Mouse (Mus musculus) heart, embryonic 11.5 days (tissue): ENCODE measurements around the gene Mrpl55. TPM values are rescaled to one million over a fixed set of nuclear protein-coding genes. Genes with fewer than 3 reads are reported as not detected.

Experiments used
- ATAC-seq: fragments of 200-750 bp; cut with Nextera tagmentation; replicated peaks from 2 replicates; pipeline ENCODE4 v1.8.0; 2017; ENCODE audit warnings: moderate library complexity; ENCODE audit not compliant: insufficient number of reproducible peaks, low FRiP score, low TSS enrichment
- H3K27ac ChIP-seq: fragments of 300-500 bp; sonication (generic); 2 replicates; pipeline ENCODE4 v1.5.1; 2014; ENCODE audit warnings: mild to moderate bottlenecking, low read depth, low read length
- H3K27me3 ChIP-seq: fragments of 300-500 bp; sonication (generic); 2 replicates; pipeline ENCODE4 v1.6.1; 2014; ENCODE audit warnings: mild to moderate bottlenecking, low read length, mixed read lengths; ENCODE audit not compliant: control insufficient read depth, insufficient read depth
- H3K36me3 ChIP-seq: fragments of 300-500 bp; sonication (generic); 2 replicates; pipeline ENCODE4 v1.6.1; 2014; ENCODE audit warnings: mild to moderate bottlenecking, low read length, moderate library complexity, mixed read lengths; ENCODE audit not compliant: control insufficient read depth, insufficient read depth
- H3K4me1 ChIP-seq: fragments of 300-500 bp; sonication (generic); 2 replicates; pipeline ENCODE4 v1.6.1; 2014; ENCODE audit warnings: low read length; ENCODE audit not compliant: control insufficient read depth, insufficient read depth
- H3K4me2 ChIP-seq: fragments of 300-500 bp; sonication (generic); 2 replicates; pipeline ENCODE4 v1.6.1; 2014; ENCODE audit warnings: mild to moderate bottlenecking, moderate library complexity
- H3K4me3 ChIP-seq: fragments of 300-500 bp; sonication (generic); 2 replicates; pipeline ENCODE4 v1.5.1; 2014; ENCODE audit warnings: low read depth, low read length
- H3K9ac ChIP-seq: fragments of 300-500 bp; sonication (generic); 2 replicates; pipeline ENCODE4 v1.6.1; 2014; ENCODE audit warnings: mild to moderate bottlenecking, low read depth, low read length, moderate library complexity
- H3K9me3 ChIP-seq: fragments of 300-500 bp; sonication (generic); replicated peaks from 2 replicates; pipeline ENCODE4 v1.6.1; 2016; ENCODE audit warnings: low read length; ENCODE audit not compliant: control insufficient read depth
- WGBS: fragments of 180-500 bp; shearing (Covaris S2); extraction: QIAGEN DNeasy Blood & Tissue Kit; methylation state at CpG from one replicate; pipeline ENCODE4 v1.1.7; 2014; ENCODE audit not compliant: insufficient replicate concordance; 5-methylcytosine and 5-hydroxymethylcytosine counted together
- polyA plus RNA-seq: library from polyadenylated mRNA; unstranded; fragments of >200 nt; fragmentation: Nextera tagmentation; extraction: Ambion mirVana; gene quantifications from 2 replicates; pipeline ENCODE4 v1.2.1, GENCODE M21; 2014

The Mrpl55 gene
- polyA plus RNA-seq, 1 experiment from 2014 or later, result 102 TPM

DNA sequence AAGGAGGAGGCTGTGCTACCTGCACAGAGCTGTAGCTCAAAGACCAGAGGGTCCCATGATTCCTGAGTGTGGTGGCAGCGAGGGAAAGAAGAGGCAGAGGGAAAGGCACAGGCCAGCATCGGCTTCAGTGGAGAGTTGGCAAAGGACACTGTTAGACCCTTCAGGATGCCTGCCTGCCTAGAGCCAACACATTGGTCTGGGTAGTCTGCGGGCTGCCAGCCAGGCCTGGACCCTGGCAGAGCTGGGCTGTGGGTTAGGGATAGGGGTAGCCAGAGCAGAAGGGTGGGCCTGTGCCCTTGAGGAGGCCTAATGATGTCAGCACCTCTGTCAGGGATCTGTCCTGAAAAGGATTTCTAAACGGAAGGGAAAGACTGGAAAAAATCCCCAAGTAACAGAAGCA is 37.5 kb downstream of the Mrpl55 start:
- peaks cover 7% of the 10 kb centered on the region; the same call in 1 of the 2 replicates for H3K4me1 ChIP-seq
- no peaks in the 10 kb centered on the region for H3K9me3 ChIP-seq
- H3K9ac ChIP-seq, result no peak overlapping the region
- no peak overlapping the region for H3K4me3 ChIP-seq
- H3K36me3 ChIP-seq, result no peaks in the 10 kb centered on the region
- no peak overlapping the region for H3K4me2 ChIP-seq
- H3K27ac ChIP-seq, result no peak overlapping the region
- 68% methylated on average over 4 of the region's 4 CpGs for WGBS
- peaks cover 57% of the 10 kb centered on the region for H3K27me3 ChIP-seq
- ATAC-seq, result no peak

DNA sequence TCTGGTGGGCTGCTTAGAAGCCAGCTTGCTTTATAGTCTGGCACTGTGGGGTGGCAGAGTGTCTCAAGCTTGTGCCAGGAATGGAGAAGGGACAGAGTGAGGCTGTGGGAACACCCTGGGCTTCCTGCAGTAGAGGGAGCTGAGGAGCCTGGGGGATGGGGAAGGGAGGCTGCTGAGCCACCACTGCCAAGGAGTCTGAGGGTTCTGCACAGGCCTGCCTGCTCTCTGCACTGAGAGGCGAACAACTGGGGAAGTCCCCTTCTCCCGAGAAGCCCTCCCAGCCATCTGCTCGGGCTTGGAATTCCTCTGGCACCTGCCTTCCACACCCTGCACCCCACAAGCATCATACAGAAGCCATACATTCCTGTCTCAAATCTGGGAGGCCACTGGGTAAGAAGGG is 39.6 kb downstream of the Mrpl55 start:
- 28% methylated on average over 3 of the region's 3 CpGs for WGBS
- Histone ChIP-seq H3K4me1 (peaks cover 7% of the 10 kb centered on the region; the same call in 1 of the 2 replicates), H3K27me3 (peaks cover 60% of the 10 kb centered on the region), H3K9me3 (no peaks in the 10 kb centered on the region), H3K36me3 (no peaks in the 10 kb centered on the region), H3K27ac (no peak overlapping the region), H3K4me3 (no peak overlapping the region), H3K9ac (no peak overlapping the region), H3K4me2 (no peak overlapping the region)
- no peak for ATAC-seq

DNA sequence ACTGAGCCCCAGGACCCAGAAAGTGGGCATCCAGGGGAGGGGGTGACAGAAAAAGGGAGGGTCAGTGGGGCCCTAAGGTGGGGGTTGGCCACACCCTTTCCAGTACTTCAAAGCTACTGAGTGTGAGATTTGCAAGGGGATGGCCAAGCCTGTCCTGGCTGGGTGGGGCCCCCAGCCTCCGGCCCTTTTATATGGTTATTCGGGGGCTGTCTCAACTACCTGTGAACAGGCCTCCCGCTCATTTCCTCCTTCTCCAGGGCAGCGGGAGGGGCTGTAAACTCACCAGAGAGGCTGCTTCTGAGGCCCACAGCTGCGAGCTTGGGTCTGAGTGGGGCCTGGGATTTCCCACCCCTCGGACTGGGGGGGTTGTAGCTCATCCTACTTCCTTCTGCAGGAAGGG is 41.6 kb downstream of the Mrpl55 start:
- Histone ChIP-seq H3K4me1 (peaks cover 5% of the 10 kb centered on the region; the same call in 1 of the 2 replicates), H3K27me3 (peaks cover 73% of the 10 kb centered on the region), H3K27ac (no peak overlapping the region), H3K36me3 (no peaks in the 10 kb centered on the region), H3K9me3 (no peaks in the 10 kb centered on the region), H3K9ac (no peak overlapping the region), H3K4me2 (no peak overlapping the region), H3K4me3 (no peak overlapping the region)
- WGBS, result 20% methylated on average over 6 of the region's 6 CpGs
- no peak for ATAC-seq

DNA sequence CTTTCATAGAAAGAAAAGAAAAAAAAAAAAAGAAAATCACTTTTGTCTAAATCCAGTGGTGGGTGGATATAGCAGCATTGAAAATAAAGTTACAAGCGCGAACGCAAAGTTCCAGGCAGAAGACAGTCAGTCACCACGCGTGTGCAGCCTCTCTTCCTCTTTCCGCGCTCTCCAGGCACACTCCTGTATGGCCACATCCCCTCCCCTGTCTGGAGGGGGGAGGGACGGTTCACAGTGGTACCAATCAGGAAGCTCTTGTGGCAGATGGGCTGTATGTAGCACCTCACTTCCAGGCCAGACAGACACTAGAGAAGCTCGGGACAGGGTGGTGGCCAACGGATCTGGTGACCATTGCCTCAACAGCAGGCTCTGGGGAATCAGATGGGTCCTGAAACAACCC is 45.8 kb downstream of the Mrpl55 start:
- ATAC-seq, result no peak
- no peak overlapping the region for H3K27ac ChIP-seq
- no peaks in the 10 kb centered on the region for H3K36me3 ChIP-seq
- H3K4me3 ChIP-seq, result no peak overlapping the region
- peaks cover 49% of the 10 kb centered on the region for H3K27me3 ChIP-seq
- H3K4me2 ChIP-seq, result no peak overlapping the region
- no peaks in the 10 kb centered on the region for H3K4me1 ChIP-seq
- H3K9me3 ChIP-seq, result no peaks in the 10 kb centered on the region
- H3K9ac ChIP-seq, result no peak overlapping the region
- WGBS, result 53% methylated on average over 10 of the region's 10 CpGs

Other genes with a start within 250 kb of the Mrpl55 start
- gene Hist3h2a, start 247.8 kb upstream of the Mrpl55 start, polyA plus RNA-seq, result 22.5 and 23.3 TPM in 2 replicates
- gene Trim17, start 247.8 kb upstream of the Mrpl55 start, polyA plus RNA-seq, result 1.0 and 1.1 TPM in 2 replicates
- gene Trim11, start 224.4 kb upstream of the Mrpl55 start, polyA plus RNA-seq, result 26.1 and 27.5 TPM in 2 replicates
- 39.3 and 41.1 TPM in 2 replicates for gene Obscn, start 66.1 kb upstream of the Mrpl55 start, polyA plus RNA-seq
- 3.8 and 5.3 TPM in 2 replicates for gene Iba57, start 38.7 kb upstream of the Mrpl55 start, polyA plus RNA-seq
- gene Gjc2, start 19.3 kb upstream of the Mrpl55 start, polyA plus RNA-seq, result 0.11 TPM in 1 of 2 replicates, not detected in the other
- 121 and 125 TPM in 2 replicates for gene Guk1, start 10.3 kb upstream of the Mrpl55 start, polyA plus RNA-seq
- gene 2310033P09Rik, start 5.8 kb downstream of the Mrpl55 start, polyA plus RNA-seq, result 23.7 and 24.5 TPM in 2 replicates
- gene Arf1, start 25.8 kb downstream of the Mrpl55 start, polyA plus RNA-seq, result 575 and 646 TPM in 2 replicates
- gene Wnt3a, start 88.3 kb downstream of the Mrpl55 start, polyA plus RNA-seq, result not detected in 2 replicates
- 1.3 and 1.6 TPM in 2 replicates for gene Wnt9a, start 104.4 kb downstream of the Mrpl55 start, polyA plus RNA-seq
- gene Prss38, start 173.2 kb downstream of the Mrpl55 start, polyA plus RNA-seq, result not detected in 2 replicates
- 11.3 and 13.0 TPM in 2 replicates for gene Jmjd4, start 247.6 kb downstream of the Mrpl55 start, polyA plus RNA-seq
- 117 and 124 TPM in 2 replicates for gene Snap47, start 248.7 kb downstream of the Mrpl55 start, polyA plus RNA-seq